Mouse (Mus musculus): ENCODE data around the gene Gpha2. TPM values are rescaled to one million over a fixed set of nuclear protein-coding genes. Genes with fewer than 3 reads are reported as not detected.

The Gpha2 gene
- polyA plus RNA-seq, 1 experiment from 2014 or later, result 0.62 TPM

DNA sequence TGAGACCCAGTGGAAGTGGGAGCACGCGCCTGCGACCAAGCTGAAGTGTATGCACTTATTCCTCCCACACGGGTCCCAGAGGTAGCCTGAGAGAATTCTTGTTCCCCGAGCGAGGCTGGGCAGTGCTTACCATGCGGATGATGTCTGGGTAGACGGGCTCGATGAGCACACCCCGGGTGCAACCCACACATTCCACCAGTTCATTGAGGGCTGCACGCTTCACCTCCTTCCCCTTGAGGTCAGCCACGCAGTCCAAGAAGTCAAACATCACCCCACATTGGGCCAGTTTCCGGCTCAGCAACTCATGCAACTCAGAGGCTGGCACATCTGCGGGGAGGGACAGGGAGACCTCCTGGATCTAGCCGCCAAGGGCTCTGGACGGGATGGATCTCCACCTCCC lies 7.5 kb downstream of the Gpha2 start:
- Histone ChIP-seq H3K27ac (no peak overlapping the region), H3K9ac (no peak overlapping the region), H3K4me2 (no peak overlapping the region), H3K4me1 (peaks cover 12% of the 10 kb centered on the region), H3K36me3 (peaks cover 10% of the 10 kb centered on the region; the same call in 1 of the 2 replicates), H3K9me3 (no peaks in the 10 kb centered on the region), H3K4me3 (replicated peaks) (no peak overlapping the region), H3K27me3 (replicated peaks) (no peaks in the 10 kb centered on the region)
- no peak for ATAC-seq (ENCODE audit: insufficient read depth, low FRiP score, low read depth)
- 87% methylated on average over 16 of the region's 16 CpGs for WGBS

DNA sequence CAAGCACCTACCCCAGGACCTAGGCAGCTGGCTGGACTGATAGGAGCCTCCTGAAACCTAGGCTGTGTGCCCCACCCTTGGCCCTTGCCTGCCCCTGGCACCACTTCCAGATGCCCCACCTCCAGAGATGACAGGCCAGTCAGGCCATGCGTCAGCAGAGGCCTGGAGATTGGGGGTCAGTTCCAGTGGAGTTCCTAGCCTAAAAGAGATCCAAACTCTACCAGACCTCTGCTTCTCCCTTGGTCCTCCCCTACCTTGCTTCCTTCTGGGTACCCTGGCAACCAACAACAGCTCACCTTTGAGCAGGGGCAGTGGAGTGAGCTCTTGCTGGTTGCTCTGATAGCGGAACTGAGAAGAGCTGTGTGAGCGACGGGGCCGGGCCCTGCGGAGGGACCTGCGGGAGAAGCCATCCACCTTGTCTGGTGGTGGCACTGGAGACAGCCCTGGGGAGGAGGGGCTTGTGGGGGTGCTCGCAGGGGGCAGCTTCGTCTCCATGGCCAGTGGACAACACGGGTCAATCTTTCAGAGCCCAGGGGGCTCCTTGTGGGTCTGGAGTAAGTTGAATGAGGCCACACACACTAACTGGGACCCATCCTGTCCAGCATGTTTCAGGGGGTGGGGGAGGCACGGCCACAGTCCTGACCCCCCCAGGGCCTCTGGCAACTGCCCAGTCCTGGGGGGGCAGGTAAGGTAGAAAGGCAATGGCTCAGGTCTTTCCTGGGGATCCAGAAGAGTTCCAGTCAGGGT lies 8.3 kb downstream of the Gpha2 start:
- no peaks in the 10 kb centered on the region for H3K27me3 ChIP-seq (replicated peaks)
- H3K4me1 ChIP-seq, result peaks cover 12% of the 10 kb centered on the region
- no peak for ATAC-seq (ENCODE audit: insufficient read depth, low FRiP score, low read depth)
- no peak overlapping the region for H3K27ac ChIP-seq
- peak overlapping the region; percentile 82 for H3K4me2 ChIP-seq
- no peaks in the 10 kb centered on the region for H3K9me3 ChIP-seq
- WGBS, result 66% methylated on average over 11 of the region's 11 CpGs
- H3K36me3 ChIP-seq, result peaks cover 7% of the 10 kb centered on the region; the same call in 1 of the 2 replicates
- peak overlapping the region; percentile 80 for H3K4me3 ChIP-seq (replicated peaks)
- peak overlapping the region; percentile 52; the same call in 1 of the 2 replicates for H3K9ac ChIP-seq

GRCm38 (mm10) chr19:6235084-6236052 lies 9.2 kb downstream of the Gpha2 start, which contains the start of gene Ppp2r5b:
Ppp2r5b (minus strand) TSS chr19:6235872.
- H3K27me3 ChIP-seq (replicated peaks), result no peaks in the 10 kb centered on the region
- peak within 1 kb of the TSS; percentile 74 for H3K9ac ChIP-seq
- H3K4me1 ChIP-seq, result peaks cover 12% of the 10 kb centered on the region
- peak within 1 kb of the TSS; percentile 80 for H3K4me3 ChIP-seq (replicated peaks)
- peak within 1 kb of the TSS; percentile 82 for H3K4me2 ChIP-seq
- WGBS, result 4% methylated on average over 48 of the region's 48 CpGs
- peak; percentile 90 for ATAC-seq (ENCODE audit: insufficient read depth, low FRiP score, low read depth)
- H3K27ac ChIP-seq, result peak within 1 kb of the TSS; percentile 99
- H3K9me3 ChIP-seq, result no peaks in the 10 kb centered on the region
- H3K36me3 ChIP-seq, result peaks cover 7% of the 10 kb centered on the region; the same call in 1 of the 2 replicates

DNA sequence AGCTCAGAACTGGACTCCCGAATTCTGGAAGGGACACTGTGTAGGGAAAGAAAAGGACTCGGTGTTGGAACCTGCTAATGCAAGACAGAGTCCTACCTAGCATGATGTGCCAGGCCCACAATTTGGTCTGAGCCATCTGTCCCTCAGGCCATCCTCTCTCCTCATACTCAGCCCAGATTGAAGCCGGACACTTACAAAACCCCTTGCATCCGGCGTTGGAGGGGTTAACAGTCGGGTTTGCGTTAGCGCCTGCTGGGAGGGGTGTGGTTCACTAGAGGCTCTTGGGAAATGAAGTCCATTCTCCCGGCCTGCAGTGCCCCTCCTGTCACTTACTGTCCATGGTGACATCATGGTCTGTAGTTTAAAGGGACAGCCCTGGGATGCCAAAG lies 9.9 kb downstream of the Gpha2 start:
- no peaks in the 10 kb centered on the region for H3K9me3 ChIP-seq
- WGBS, result under 1% methylated on average over 9 of the region's 9 CpGs
- peaks cover 17% of the 10 kb centered on the region for H3K4me1 ChIP-seq
- peak overlapping the region; percentile 82 for H3K4me2 ChIP-seq
- ATAC-seq (ENCODE audit: insufficient read depth, low FRiP score, low read depth), result peak; percentile 87
- no peaks in the 10 kb centered on the region for H3K27me3 ChIP-seq (replicated peaks)
- H3K36me3 ChIP-seq, result 0 out of 2 replicates have a peak, but pooled peaks cover 3% of the 10 kb centered on the region
- H3K9ac ChIP-seq, result peak overlapping the region; percentile 74
- peak overlapping the region; percentile 80 for H3K4me3 ChIP-seq (replicated peaks)
- peak overlapping the region; percentile 99 for H3K27ac ChIP-seq

GRCm38 (mm10) chr19:6236842-6237241 lies 10.7 kb downstream of the Gpha2 start:
- ATAC-seq (ENCODE audit: insufficient read depth, low FRiP score, low read depth), result no peak
- Histone ChIP-seq H3K9me3 (no peaks in the 10 kb centered on the region), H3K27me3 (replicated peaks) (no peaks in the 10 kb centered on the region), H3K4me1 (peaks cover 17% of the 10 kb centered on the region), H3K36me3 (0 out of 2 replicates have a peak, but pooled peaks cover 3% of the 10 kb centered on the region), H3K4me3 (replicated peaks) (no peak overlapping the region), H3K9ac (no peak overlapping the region), H3K27ac (no peak overlapping the region), H3K4me2 (no peak overlapping the region)
- 68% methylated on average over 7 of the region's 7 CpGs for WGBS

GRCm38 (mm10) chr19:6238740-6239139 lies 12.6 kb downstream of the Gpha2 start:
- Histone ChIP-seq H3K27me3 (replicated peaks) (no peaks in the 10 kb centered on the region), H3K4me1 (peaks cover 31% of the 10 kb centered on the region), H3K4me3 (replicated peaks) (no peak overlapping the region), H3K9me3 (no peaks in the 10 kb centered on the region), H3K36me3 (no peaks in the 10 kb centered on the region), H3K4me2 (no peak overlapping the region), H3K27ac (no peak overlapping the region), H3K9ac (no peak overlapping the region)
- no peak for ATAC-seq (ENCODE audit: insufficient read depth, low FRiP score, low read depth)

DNA sequence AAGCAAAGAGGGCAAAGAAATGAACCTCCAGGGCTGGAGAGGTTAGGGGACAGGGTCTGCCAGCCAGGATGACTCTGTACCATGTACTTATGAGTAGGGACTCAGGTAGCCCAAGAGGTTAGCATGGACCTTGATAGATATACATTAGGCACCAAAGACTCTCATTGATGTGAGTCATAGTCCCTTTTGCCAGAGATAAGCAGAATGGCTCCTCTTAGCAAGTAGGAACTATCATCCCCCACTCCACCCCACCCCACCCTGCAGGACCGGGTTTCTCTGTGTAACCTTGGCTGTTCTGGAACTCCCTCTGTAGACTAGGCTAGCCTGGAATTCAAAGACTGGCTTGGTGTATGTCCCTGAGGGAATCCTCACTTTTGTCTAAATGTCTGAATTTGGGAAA lies 14.0 kb downstream of the Gpha2 start:
- H3K27me3 ChIP-seq (replicated peaks), result no peaks in the 10 kb centered on the region
- H3K4me2 ChIP-seq, result no peak overlapping the region
- ATAC-seq (ENCODE audit: insufficient read depth, low FRiP score, low read depth), result no peak
- H3K4me1 ChIP-seq, result peaks cover 21% of the 10 kb centered on the region
- peak overlapping the region; percentile 40; the same call in 1 of the 2 replicates for H3K27ac ChIP-seq
- H3K36me3 ChIP-seq, result peaks cover 4% of the 10 kb centered on the region
- WGBS, result 48% methylated on average over 1 of the region's 1 CpGs
- H3K9ac ChIP-seq, result no peak overlapping the region
- H3K9me3 ChIP-seq, result no peaks in the 10 kb centered on the region
- no peak overlapping the region for H3K4me3 ChIP-seq (replicated peaks)

DNA sequence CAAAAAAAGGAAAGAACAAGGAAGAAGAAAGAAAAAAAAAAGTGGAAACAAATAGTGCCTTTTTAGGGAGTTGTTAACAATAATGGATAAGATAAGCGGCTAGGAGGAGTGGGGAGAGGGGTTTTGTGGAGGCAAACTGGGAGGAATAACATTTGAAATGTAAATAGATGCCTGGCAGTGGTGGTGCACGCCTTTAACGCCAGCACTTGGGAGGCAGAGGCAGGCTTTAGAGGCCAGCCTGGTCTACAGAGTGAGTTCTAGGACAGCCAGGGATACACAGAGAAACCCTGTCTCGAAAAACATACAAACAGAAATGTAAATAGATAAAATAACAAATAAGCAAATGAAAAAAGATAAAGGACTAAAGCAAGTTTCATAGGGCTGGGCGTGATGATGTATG lies 14.5 kb downstream of the Gpha2 start:
- H3K27me3 ChIP-seq (replicated peaks), result no peaks in the 10 kb centered on the region
- peaks cover 19% of the 10 kb centered on the region for H3K4me1 ChIP-seq
- no peak for ATAC-seq (ENCODE audit: insufficient read depth, low FRiP score, low read depth)
- H3K27ac ChIP-seq, result peak overlapping the region; percentile 64
- WGBS, result 35% methylated on average over 5 of the region's 5 CpGs
- no peaks in the 10 kb centered on the region for H3K9me3 ChIP-seq
- H3K4me2 ChIP-seq, result peak overlapping the region; percentile 35
- peaks cover 8% of the 10 kb centered on the region for H3K36me3 ChIP-seq
- H3K9ac ChIP-seq, result no peak overlapping the region
- H3K4me3 ChIP-seq (replicated peaks), result peak overlapping the region; percentile 88; the same call in 1 of the 2 replicates

DNA sequence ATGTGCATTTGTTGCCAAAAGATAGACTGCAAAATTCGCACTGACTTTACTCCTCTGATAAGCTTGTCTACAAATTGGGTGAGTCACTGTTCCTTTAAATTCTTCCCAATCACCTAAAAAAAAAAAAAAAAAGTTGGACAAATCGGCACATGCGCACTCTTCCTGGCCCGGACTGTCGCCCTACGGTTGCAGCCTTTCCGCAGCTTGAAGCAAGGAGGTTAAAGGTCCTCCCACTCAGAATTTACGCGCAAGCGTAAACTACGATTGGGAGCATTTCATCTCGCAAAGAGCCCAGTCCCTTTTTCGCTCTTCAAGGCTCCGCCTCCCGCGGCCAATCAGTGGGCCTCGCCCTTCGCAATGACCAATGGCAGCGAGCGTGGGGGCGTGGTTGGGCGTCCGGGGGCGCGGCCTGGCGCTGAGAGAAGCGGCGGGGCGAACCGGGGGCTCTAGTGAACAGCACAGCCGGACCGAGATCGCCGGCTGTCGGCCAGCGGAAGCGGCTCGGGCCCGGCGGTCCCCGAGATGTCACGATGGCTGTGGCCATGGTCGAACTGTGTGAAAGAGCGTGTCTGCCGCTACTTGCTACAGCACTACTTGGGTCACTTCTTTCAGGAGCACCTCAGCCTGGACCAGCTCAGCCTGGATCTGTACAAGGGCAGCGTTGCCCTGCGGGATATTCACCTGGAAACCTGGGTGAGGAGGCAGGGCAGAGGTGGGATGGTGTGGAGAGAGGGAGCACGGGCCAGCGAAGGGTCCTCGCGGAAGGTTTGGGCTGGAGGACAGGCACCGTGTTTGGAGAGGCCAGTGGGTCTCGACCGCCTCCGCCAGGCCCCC lies 15.3 kb downstream of the Gpha2 start, which contains the start of gene Atg2a:
Gene Atg2a (plus strand): TSS at position 395 of the 834 bp plus-strand sequence.
- WGBS, result under 1% methylated on average over 55 of the region's 55 CpGs
- ATAC-seq (ENCODE audit: insufficient read depth, low FRiP score, low read depth), result peak; percentile 93
- Histone ChIP-seq H3K4me1 (peaks cover 19% of the 10 kb centered on the region), H3K9ac (peak within 1 kb of the TSS; percentile 98), H3K4me2 (peak within 1 kb of the TSS; percentile 94), H3K9me3 (no peaks in the 10 kb centered on the region), H3K27me3 (replicated peaks) (no peaks in the 10 kb centered on the region), H3K4me3 (replicated peaks) (peak within 1 kb of the TSS; percentile 88), H3K27ac (peak within 1 kb of the TSS; percentile 71), H3K36me3 (peaks cover 15% of the 10 kb centered on the region)

- peak overlapping the region; percentile 98 for H3K9ac ChIP-seq
- peak overlapping the region; percentile 88 for H3K4me3 ChIP-seq (replicated peaks)
- no peaks in the 10 kb centered on the region for H3K27me3 ChIP-seq (replicated peaks)
- peaks cover 19% of the 10 kb centered on the region for H3K4me1 ChIP-seq
- ATAC-seq (ENCODE audit: insufficient read depth, low FRiP score, low read depth), result peak; percentile 4; the same call in 1 of the 2 replicates
- peaks cover 18% of the 10 kb centered on the region for H3K36me3 ChIP-seq
- H3K9me3 ChIP-seq, result no peaks in the 10 kb centered on the region
- WGBS, result 0% methylated on average over 4 of the region's 4 CpGs
- peak overlapping the region; percentile 94 for H3K4me2 ChIP-seq
- peak overlapping the region; percentile 71 for H3K27ac ChIP-seq
Observed at GRCm38 (mm10) chr19:6242281-6242680, 16.1 kb downstream of the Gpha2 start.

DNA sequence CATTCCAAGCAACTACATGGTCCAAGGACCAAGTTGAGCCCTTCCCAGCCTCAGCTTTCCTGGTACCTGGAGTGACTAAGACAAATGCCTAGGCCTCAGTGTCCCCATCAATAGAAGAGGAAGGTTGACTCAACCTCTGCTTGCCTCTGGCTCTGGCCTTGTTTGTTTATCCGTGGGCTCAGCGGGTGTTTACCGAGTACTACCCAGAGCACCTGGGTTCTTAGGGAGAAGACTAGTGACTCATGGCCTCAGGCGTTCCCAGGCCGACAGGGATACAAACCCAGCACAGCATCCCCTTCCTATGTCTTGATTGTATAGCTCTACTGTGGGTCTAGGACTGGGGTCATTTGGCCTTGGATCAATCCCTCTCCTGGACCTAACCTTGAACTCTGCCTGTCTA lies 17.0 kb downstream of the Gpha2 start:
- Histone ChIP-seq H3K9me3 (no peaks in the 10 kb centered on the region), H3K27me3 (replicated peaks) (no peaks in the 10 kb centered on the region), H3K9ac (no peak overlapping the region), H3K4me3 (replicated peaks) (peak overlapping the region; percentile 88; the same call in 1 of the 2 replicates), H3K4me2 (peak overlapping the region; percentile 94; the same call in 1 of the 2 replicates), H3K27ac (no peak overlapping the region), H3K4me1 (peaks cover 19% of the 10 kb centered on the region), H3K36me3 (peaks cover 26% of the 10 kb centered on the region)
- ATAC-seq (ENCODE audit: insufficient read depth, low FRiP score, low read depth), result no peak
- 79% methylated on average over 5 of the region's 5 CpGs for whole genome bisulfite sequencing
